Mouse (Mus musculus): Measurements from ENCODE around the gene Tulp3.

GRCm38 (mm10) chr6:128345623-128346022, 10.0 kb downstream of the Tulp3 start:
- TF ChIP-seq RAD21 (IDR thresholded peaks at IDR 0.05; ENCODE audit: low read depth, low read length) (no peak), MAX (IDR thresholded peaks at IDR 0.05; ENCODE audit: low read length) (no peak), CTCF (conservative IDR thresholded peaks at IDR 0.05 in 1 of 2, IDR thresholded peaks at IDR 0.05 in 1 of 2; ENCODE audit: low read depth in 2 of 2, low read length in 2 of 2) (no peak), POLR2AphosphoS2 (IDR thresholded peaks at IDR 0.05; ENCODE audit: low read depth, low read length) (no peak), JUND (conservative IDR thresholded peaks at IDR 0.05; ENCODE audit: low read depth, low read length) (no peak), USF1 (IDR thresholded peaks at IDR 0.05; ENCODE audit: low read depth, low read length) (no peak)
